ENCODE assay signal across 8 mouse cellular contexts in genomic region chr16:91688619-91689334, GRCm38 (mm10). TPM values are rescaled to one million over a fixed set of nuclear protein-coding genes. Genes with fewer than 3 reads are reported as not detected.
DNase-seq lines count a peak whose midpoint lies in the region; ATAC-seq lines count a peak whose summit lies in the region.

Donson (minus strand) TSS chr16:91688770.

- intact Hi-C loops in left cerebral cortex, postnatal 4 days (cut with DNase I), result no loop called here

- peak; percentile 98 for DNase-seq in adrenal gland, postnatal 14 days
- DNase-seq in embryonic facial prominence, embryonic 10.5 days (ENCODE audit: low spot score), result peak; percentile 97
- DNase-seq in kidney, adult 11 months, result peak; percentile 84
- DNase-seq in left cerebral cortex, postnatal 4 days, result peak; percentile 97
- peak; percentile 100 for DNase-seq in midbrain, embryonic 11.5 days (ENCODE audit: low spot score, missing footprints)
- peak; percentile 95 for DNase-seq in right cerebral cortex, postnatal 4 days
- DNase-seq in yolk sac, embryonic 10.5 days (ENCODE audit: low spot score), result peak; percentile 92

- ATAC-seq in granulocyte monocyte progenitor cell, adult 5-6 weeks (replicated peaks; ENCODE audit: poor library complexity, severe bottlenecking), result peak; percentile 86
- ATAC-seq in midbrain, embryonic 11.5 days (ENCODE audit: low FRiP score), result peak; percentile 100

- no peaks in the 10 kb centered on the region for H3K27me3 ChIP-seq in embryonic facial prominence, embryonic 10.5 days (replicated peaks; ENCODE audit: low read depth, poor library complexity, severe bottlenecking)
- H3K27me3 ChIP-seq in midbrain, embryonic 11.5 days (ENCODE audit: control insufficient read depth, insufficient read depth, low read length), result no peaks in the 10 kb centered on the region

- WGBS in embryonic facial prominence, embryonic 10.5 days, result under 1% methylated on average over 71 of the region's 71 CpGs
- WGBS in midbrain, embryonic 11.5 days, result under 1% methylated on average over 64 of the region's 71 CpGs

- no peaks in the 10 kb centered on the region for H3K9me3 ChIP-seq in embryonic facial prominence, embryonic 10.5 days
- no peaks in the 10 kb centered on the region for H3K9me3 ChIP-seq in midbrain, embryonic 11.5 days (ENCODE audit: control insufficient read depth, low read length)

- peak within 1 kb of the TSS; percentile 94 for H3K27ac ChIP-seq in embryonic facial prominence, embryonic 10.5 days (replicated peaks)
- peak within 1 kb of the TSS; percentile 82 for H3K27ac ChIP-seq in midbrain, embryonic 11.5 days (ENCODE audit: low read depth, low read length)

- H3K9ac ChIP-seq in midbrain, embryonic 11.5 days (ENCODE audit: low read length), result peak within 1 kb of the TSS; percentile 89

- peak within 1 kb of the TSS; percentile 95 for H3K4me3 ChIP-seq in embryonic facial prominence, embryonic 10.5 days
- H3K4me3 ChIP-seq in midbrain, embryonic 11.5 days (ENCODE audit: low read depth, low read length), result peak within 1 kb of the TSS; percentile 84

- H3K36me3 ChIP-seq in embryonic facial prominence, embryonic 10.5 days (replicated peaks), result peaks cover 32% of the 10 kb centered on the region
- no peaks in the 10 kb centered on the region; the same call in none of the 2 replicates for H3K36me3 ChIP-seq in midbrain, embryonic 11.5 days (ENCODE audit: control insufficient read depth, insufficient read depth, low read length)

- peak within 1 kb of the TSS; percentile 82 for H3K4me2 ChIP-seq in midbrain, embryonic 11.5 days

- peaks cover 31% of the 10 kb centered on the region for H3K4me1 ChIP-seq in embryonic facial prominence, embryonic 10.5 days
- H3K4me1 ChIP-seq in midbrain, embryonic 11.5 days (ENCODE audit: control insufficient read depth, insufficient read depth, low read length), result peaks cover 3% of the 10 kb centered on the region; the same call in 1 of the 2 replicates

RNA-seq across cellular contexts. Expression of gene Donson, which starts in this region (rescaled TPM):
- 8.6 and 12.5 TPM in 2 replicates for total RNA-seq in adrenal gland, postnatal 14 days (2021)
- polyA plus RNA-seq in embryonic facial prominence, embryonic 10.5 days (2016; fragmentation: Nextera tagmentation; extraction: Ambion mirVana), result 31.9 and 37.5 TPM in 2 replicates
- 13.1 and 23.0 TPM in 2 replicates for total RNA-seq in granulocyte monocyte progenitor cell, adult 5-6 weeks (2014; fragmentation: Nextera tagmentation)
- total RNA-seq in granulocyte monocyte progenitor cell, adult 5-6 weeks (2017), result 20.8 and 32.8 TPM in 2 replicates
- total RNA-seq in left cerebral cortex, postnatal 4 days (2021), result 10 to 100 TPM; 32.8 to 37.1 TPM
- polyA plus RNA-seq in midbrain, embryonic 11.5 days (2014; fragmentation: Nextera tagmentation; extraction: Ambion mirVana), result 38.0 and 39.2 TPM in 2 replicates

Comparison
In these comparisons a context has a peak if more than half of its experiments do, and no peak if none do; other contexts are left out.
1. Peak in every context shown above with its lines: DNase-seq, ATAC-seq, H3K4me3 ChIP-seq and H3K27ac ChIP-seq.